Mouse (Mus musculus): Measurements from ENCODE around the gene Jaml. TPM values are rescaled to one million over a fixed set of nuclear protein-coding genes. Genes with fewer than 3 reads are reported as not detected.

Jaml gene
- polyA plus RNA-seq, 1 experiment from 2014 or later = 19.0 TPM

- ATAC-seq (ENCODE audit: insufficient read depth, low FRiP score) = no peak
- H3K4me1 ChIP-seq (ENCODE audit: control insufficient read depth, insufficient read depth, low read length) = no peaks in the 10 kb centered on the region
- no peak overlapping the region for H3K4me2 ChIP-seq (ENCODE audit: low read depth, low read length)
These were observed 11.8 kb downstream of the Jaml start for GRCm38 (mm10) chr9:45090811-45091210.

GRCm38 (mm10) chr9:45092641-45093040 lies 13.7 kb downstream of the Jaml start:
- H3K27me3 ChIP-seq (ENCODE audit: control insufficient read depth, insufficient read depth, low read length) = no peaks in the 10 kb centered on the region
- H3K4me3 ChIP-seq (replicated peaks; ENCODE audit: low read length) = no peak overlapping the region
- no peaks in the 10 kb centered on the region for H3K4me1 ChIP-seq (ENCODE audit: control insufficient read depth, insufficient read depth, low read length)
- ATAC-seq (ENCODE audit: insufficient read depth, low FRiP score) = no peak
- H3K9me3 ChIP-seq (replicated peaks; ENCODE audit: control insufficient read depth, low read length) = no peaks in the 10 kb centered on the region
- H3K9ac ChIP-seq (ENCODE audit: low read length) = no peak overlapping the region
- no peaks in the 10 kb centered on the region for H3K36me3 ChIP-seq (ENCODE audit: control insufficient read depth, insufficient read depth, low read length)
- H3K4me2 ChIP-seq (ENCODE audit: low read depth, low read length) = no peak overlapping the region
- WGBS = 59% methylated on average over 4 of the region's 4 CpGs
- H3K27ac ChIP-seq (ENCODE audit: low read length) = peak overlapping the region; percentile 7; the same call in 1 of the 2 replicates

More at GRCm38 (mm10) chr9:45090811-45091210, 11.8 kb downstream of the Jaml start:
- no peaks in the 10 kb centered on the region for H3K36me3 ChIP-seq (ENCODE audit: control insufficient read depth, insufficient read depth, low read length)
- no peak overlapping the region for H3K4me3 ChIP-seq (replicated peaks; ENCODE audit: low read length)
- no peaks in the 10 kb centered on the region for H3K9me3 ChIP-seq (replicated peaks; ENCODE audit: control insufficient read depth, low read length)
- no peak overlapping the region for H3K27ac ChIP-seq (ENCODE audit: low read length)
- H3K9ac ChIP-seq (ENCODE audit: low read length) = no peak overlapping the region
- WGBS = 61% methylated on average over 3 of the region's 3 CpGs
- no peaks in the 10 kb centered on the region for H3K27me3 ChIP-seq (ENCODE audit: control insufficient read depth, insufficient read depth, low read length)

DNA sequence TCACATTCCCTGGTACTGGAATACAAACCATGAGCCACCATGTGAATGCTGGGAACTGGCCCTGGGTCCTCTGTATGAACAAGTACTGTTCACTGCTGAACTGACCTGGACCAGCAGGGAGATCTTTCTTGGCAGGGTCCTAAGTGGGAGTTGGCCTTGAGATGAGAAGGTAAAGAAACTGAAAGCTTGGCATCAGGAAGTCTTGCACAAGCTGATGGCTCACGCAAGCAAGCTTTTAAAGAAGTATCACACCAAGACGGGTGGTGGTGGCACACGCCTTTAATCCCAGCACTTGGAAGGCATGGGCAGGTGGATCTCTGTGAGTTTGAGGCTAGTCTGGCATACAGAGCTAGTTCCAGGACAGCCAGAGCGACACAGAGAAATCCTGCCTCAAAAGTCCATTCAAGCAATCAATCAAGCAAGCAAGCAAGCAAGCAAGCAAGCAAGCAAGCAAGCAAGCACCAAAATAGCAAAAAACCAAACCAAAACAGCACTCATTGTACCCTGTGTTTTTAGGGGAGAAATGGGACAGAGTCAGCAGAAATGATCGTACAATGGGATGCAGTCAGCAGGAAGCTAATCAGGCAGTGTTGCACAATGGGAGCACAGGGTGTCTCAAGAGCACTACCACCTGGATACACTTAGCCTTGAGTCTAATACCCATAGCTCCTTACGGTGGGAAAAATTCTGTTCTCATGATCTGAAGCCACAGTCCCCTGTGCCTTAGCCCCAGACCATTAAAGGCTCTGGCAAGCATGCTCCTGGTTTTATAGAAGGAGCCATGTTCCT lies 16.4 kb downstream of the Jaml start:
- no peak overlapping the region for H3K4me2 ChIP-seq (ENCODE audit: low read depth, low read length)
- no peaks in the 10 kb centered on the region for H3K27me3 ChIP-seq (ENCODE audit: control insufficient read depth, insufficient read depth, low read length)
- no peaks in the 10 kb centered on the region for H3K4me1 ChIP-seq (ENCODE audit: control insufficient read depth, insufficient read depth, low read length)
- H3K9ac ChIP-seq (ENCODE audit: low read length) = no peak overlapping the region
- no peaks in the 10 kb centered on the region for H3K36me3 ChIP-seq (ENCODE audit: control insufficient read depth, insufficient read depth, low read length)
- WGBS = 74% methylated on average over 6 of the region's 6 CpGs
- H3K9me3 ChIP-seq (replicated peaks; ENCODE audit: control insufficient read depth, low read length) = no peaks in the 10 kb centered on the region
- no peak overlapping the region for H3K27ac ChIP-seq (ENCODE audit: low read length)
- H3K4me3 ChIP-seq (replicated peaks; ENCODE audit: low read length) = no peak overlapping the region
- ATAC-seq (ENCODE audit: insufficient read depth, low FRiP score) = no peak

- Histone ChIP-seq H3K4me1 (ENCODE audit: control insufficient read depth, insufficient read depth, low read length) (no peaks in the 10 kb centered on the region), H3K9ac (ENCODE audit: low read length) (no peak overlapping the region), H3K4me3 (replicated peaks; ENCODE audit: low read length) (no peak overlapping the region), H3K4me2 (ENCODE audit: low read depth, low read length) (no peak overlapping the region), H3K27me3 (ENCODE audit: control insufficient read depth, insufficient read depth, low read length) (no peaks in the 10 kb centered on the region), H3K36me3 (ENCODE audit: control insufficient read depth, insufficient read depth, low read length) (no peaks in the 10 kb centered on the region), H3K27ac (ENCODE audit: low read length) (no peak overlapping the region), H3K9me3 (replicated peaks; ENCODE audit: control insufficient read depth, low read length) (no peaks in the 10 kb centered on the region)
- ATAC-seq (ENCODE audit: insufficient read depth, low FRiP score) = no peak
- WGBS = 83% methylated on average over 5 of the region's 5 CpGs
These were observed 18.9 kb downstream of the Jaml start for GRCm38 (mm10) chr9:45097877-45098276.

- Histone ChIP-seq H3K27ac (ENCODE audit: low read length) (no peak overlapping the region), H3K36me3 (ENCODE audit: control insufficient read depth, insufficient read depth, low read length) (no peaks in the 10 kb centered on the region), H3K9ac (ENCODE audit: low read length) (no peak overlapping the region), H3K27me3 (ENCODE audit: control insufficient read depth, insufficient read depth, low read length) (no peaks in the 10 kb centered on the region), H3K4me2 (ENCODE audit: low read depth, low read length) (no peak overlapping the region), H3K4me1 (ENCODE audit: control insufficient read depth, insufficient read depth, low read length) (no peaks in the 10 kb centered on the region), H3K4me3 (replicated peaks; ENCODE audit: low read length) (no peak overlapping the region), H3K9me3 (replicated peaks; ENCODE audit: control insufficient read depth, low read length) (no peaks in the 10 kb centered on the region)
- no peak for ATAC-seq (ENCODE audit: insufficient read depth, low FRiP score)
- 35% methylated on average over 3 of the region's 3 CpGs for WGBS
These were observed 19.4 kb downstream of the Jaml start for GRCm38 (mm10) chr9:45098426-45098825.

- no peaks in the 10 kb centered on the region for H3K27me3 ChIP-seq (ENCODE audit: control insufficient read depth, insufficient read depth, low read length)
- peak overlapping the region; percentile 64; the same call in 1 of the 2 replicates for H3K27ac ChIP-seq (ENCODE audit: low read length)
- H3K4me3 ChIP-seq (replicated peaks; ENCODE audit: low read length) = no peak overlapping the region
- H3K4me1 ChIP-seq (ENCODE audit: control insufficient read depth, insufficient read depth, low read length) = no peaks in the 10 kb centered on the region
- H3K9me3 ChIP-seq (replicated peaks; ENCODE audit: control insufficient read depth, low read length) = no peaks in the 10 kb centered on the region
- 82% methylated on average over 1 of the region's 1 CpGs for WGBS
- no peak overlapping the region for H3K4me2 ChIP-seq (ENCODE audit: low read depth, low read length)
- no peak overlapping the region for H3K9ac ChIP-seq (ENCODE audit: low read length)
- H3K36me3 ChIP-seq (ENCODE audit: control insufficient read depth, insufficient read depth, low read length) = no peaks in the 10 kb centered on the region
- ATAC-seq (ENCODE audit: insufficient read depth, low FRiP score) = no peak
These were observed 23.5 kb downstream of the Jaml start for GRCm38 (mm10) chr9:45102528-45102927.

DNA sequence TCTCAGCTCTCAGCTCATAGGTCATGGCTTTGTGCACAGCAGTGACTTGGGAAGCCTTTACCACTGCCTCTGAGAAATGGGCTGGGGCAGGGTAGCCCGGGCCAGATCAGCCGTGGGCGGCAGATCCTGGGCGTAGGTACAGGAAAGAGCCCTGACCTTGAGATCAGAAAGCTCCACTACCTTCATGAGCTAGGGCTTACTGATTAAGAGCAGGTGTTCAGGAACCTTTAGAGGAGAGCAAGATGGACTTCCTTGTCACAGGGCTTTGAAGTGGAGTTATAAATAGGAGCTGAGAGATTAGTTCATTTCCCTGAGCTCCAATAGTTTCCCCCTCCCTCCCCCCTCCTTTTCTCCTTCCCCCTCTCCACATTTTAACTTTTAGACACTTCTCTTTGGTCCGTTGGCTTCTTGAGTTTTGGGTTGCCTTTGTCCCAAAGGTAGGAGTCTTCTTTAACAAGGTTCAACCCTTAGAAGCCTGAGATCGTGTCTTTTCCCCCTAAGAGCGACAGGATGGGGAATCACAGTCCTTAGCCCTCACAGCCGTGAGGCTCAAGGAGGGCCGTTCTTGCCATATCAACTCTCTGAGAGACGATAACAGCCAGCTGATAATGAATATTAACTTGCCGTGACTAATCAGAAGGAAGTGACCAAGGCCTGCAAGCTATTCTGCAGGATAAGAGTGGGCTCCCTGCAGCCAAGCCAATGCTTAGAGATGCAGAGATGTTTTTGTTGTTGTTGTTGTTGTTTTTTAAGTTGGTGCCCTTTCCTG lies 24.4 kb downstream of the Jaml start:
- peak; percentile 85; the same call in 1 of the 2 replicates for ATAC-seq (ENCODE audit: insufficient read depth, low FRiP score)

DNA sequence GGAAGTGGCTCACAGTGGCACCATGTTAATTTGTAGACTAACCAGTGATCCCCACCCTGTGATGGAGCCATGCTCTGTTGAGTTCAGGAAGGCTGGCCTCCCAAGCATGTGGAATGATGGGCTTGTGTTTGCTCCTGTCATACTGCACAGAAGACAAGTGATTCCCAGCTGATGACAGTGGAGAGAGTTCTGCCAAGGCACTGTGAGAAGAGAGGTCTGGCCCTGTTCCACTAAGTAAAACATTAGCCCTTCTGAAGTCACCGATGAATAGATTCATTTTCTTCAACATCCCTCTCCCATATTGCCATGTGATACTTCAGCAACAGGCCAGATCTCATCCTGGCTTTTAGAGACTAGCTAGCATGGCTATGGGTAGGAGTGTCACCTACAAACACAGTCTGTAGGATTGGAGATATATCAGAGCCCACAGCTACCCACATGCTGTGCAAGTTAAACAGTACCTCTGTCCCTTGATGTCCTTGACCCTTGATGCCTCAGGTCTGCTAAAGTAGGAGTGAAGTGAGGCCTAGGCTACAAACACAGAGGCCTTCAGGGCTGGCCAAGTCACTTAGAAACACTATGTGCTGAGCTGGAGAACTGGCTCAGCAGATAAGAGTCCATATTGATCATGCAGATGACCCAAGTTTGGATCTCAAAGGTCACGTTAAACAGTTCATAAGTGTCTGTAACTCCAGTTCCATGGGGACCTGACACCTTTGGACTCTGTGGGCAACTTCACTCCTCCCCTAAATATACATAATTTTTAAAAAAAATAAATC lies 26.8 kb downstream of the Jaml start:
- Histone ChIP-seq H3K4me1 (ENCODE audit: control insufficient read depth, insufficient read depth, low read length) (no peaks in the 10 kb centered on the region), H3K4me2 (ENCODE audit: low read depth, low read length) (no peak overlapping the region), H3K27ac (ENCODE audit: low read length) (no peak overlapping the region), H3K36me3 (ENCODE audit: control insufficient read depth, insufficient read depth, low read length) (no peaks in the 10 kb centered on the region), H3K27me3 (ENCODE audit: control insufficient read depth, insufficient read depth, low read length) (no peaks in the 10 kb centered on the region), H3K4me3 (replicated peaks; ENCODE audit: low read length) (no peak overlapping the region), H3K9me3 (replicated peaks; ENCODE audit: control insufficient read depth, low read length) (no peaks in the 10 kb centered on the region), H3K9ac (ENCODE audit: low read length) (no peak overlapping the region)
- ATAC-seq (ENCODE audit: insufficient read depth, low FRiP score) = no peak
- 74% methylated on average over 2 of the region's 2 CpGs for WGBS

More for the DNA sequence above, 24.4 kb downstream of the Jaml start:
- Histone ChIP-seq H3K36me3 (ENCODE audit: control insufficient read depth, insufficient read depth, low read length) (no peaks in the 10 kb centered on the region), H3K4me1 (ENCODE audit: control insufficient read depth, insufficient read depth, low read length) (no peaks in the 10 kb centered on the region), H3K27me3 (ENCODE audit: control insufficient read depth, insufficient read depth, low read length) (no peaks in the 10 kb centered on the region), H3K4me3 (replicated peaks; ENCODE audit: low read length) (no peak overlapping the region), H3K4me2 (ENCODE audit: low read depth, low read length) (peak overlapping the region; percentile 9; the same call in 1 of the 2 replicates), H3K9ac (ENCODE audit: low read length) (no peak overlapping the region), H3K9me3 (replicated peaks; ENCODE audit: control insufficient read depth, low read length) (no peaks in the 10 kb centered on the region), H3K27ac (ENCODE audit: low read length) (peak overlapping the region; percentile 64)
- 49% methylated on average over 11 of the region's 11 CpGs for WGBS
